In the genomic region with DNA sequence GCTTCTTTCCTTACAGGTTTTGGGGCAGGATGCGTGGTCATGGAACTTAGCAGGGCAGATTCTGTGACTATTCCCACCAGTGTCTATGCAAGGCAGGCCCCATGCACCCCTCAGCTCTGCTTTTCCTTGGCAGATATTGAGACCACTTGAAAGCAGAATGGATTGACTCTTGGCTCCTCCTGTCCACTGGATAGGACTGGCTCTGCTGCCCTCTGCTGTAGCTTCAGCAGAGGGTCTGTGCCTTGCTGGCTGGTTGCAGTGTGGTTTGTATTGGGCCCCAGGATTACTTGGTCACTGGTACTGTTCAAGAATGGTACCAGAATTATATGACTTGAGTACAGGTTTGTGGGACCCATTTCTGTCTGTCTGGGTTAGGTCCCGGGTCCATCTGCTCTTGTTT, we compare ENCODE assay signal across 12 mouse cellular contexts. TPM values are rescaled to one million over a fixed set of nuclear protein-coding genes. Genes with fewer than 3 reads are reported as not detected.
DNase-seq lines count a peak whose midpoint lies in the region; ATAC-seq and TF ChIP-seq lines count a peak whose summit lies in the region.
"Had no signal": no experiment of that assay in that cellular context is flagged by ENCODE, and none has a peak within 500 bp of the region (broad histone marks: within the 10 kb centered on the region; RNA-seq: fewer than 3 reads in every experiment).

No protein-coding gene starts in this region.

- no peak for ATAC-seq in intestine, postnatal 0 days
- ATAC-seq in intestine, embryonic 16.5 days: no peak
- ATAC-seq in frontal cortex, adult (ENCODE audit: low TSS enrichment): no peak

- no peak for TF ChIP-seq POLR2A in brain, embryonic 14.5 days (IDR thresholded peaks at IDR 0.05; ENCODE audit: borderline replicate concordance, extremely low read depth, insufficient read depth, insufficient read length, poor library complexity, severe bottlenecking)

- TF ChIP-seq CTCF in intestine, postnatal 0 days (IDR thresholded peaks at IDR 0.05; ENCODE audit: low read depth): peak; percentile 57
- TF ChIP-seq CTCF in brain, embryonic 14.5 days (IDR thresholded peaks at IDR 0.05; ENCODE audit: borderline replicate concordance, extremely low read depth, insufficient read depth, insufficient read length): peak; percentile 47; the same call in 1 of the 2 replicates

- no peaks in the 10 kb centered on the region for H3K36me3 ChIP-seq in intestine, postnatal 0 days (ENCODE audit: control insufficient read depth, insufficient read depth)
- H3K36me3 ChIP-seq in intestine, embryonic 16.5 days (ENCODE audit: control insufficient read depth, insufficient read depth, low read length): no peaks in the 10 kb centered on the region
- H3K36me3 ChIP-seq: neural tube, embryonic 15.5 days had no signal

- no peak overlapping the region for H3K27ac ChIP-seq in intestine, postnatal 0 days (ENCODE audit: low read depth, low read length)
- H3K27ac ChIP-seq in intestine, embryonic 16.5 days (ENCODE audit: low read length): no peak overlapping the region
- H3K27ac ChIP-seq: neural tube, embryonic 15.5 days had no signal

- H3K4me3 ChIP-seq in intestine, postnatal 0 days (ENCODE audit: low read depth, low read length): no peak overlapping the region
- H3K4me3 ChIP-seq in intestine, embryonic 16.5 days (ENCODE audit: low read length): no peak overlapping the region
- H3K4me3 ChIP-seq: erythroblast, embryonic 14.5 days; megakaryocyte, embryonic 14.5 days; neural tube, embryonic 15.5 days had no signal

- H3K27me3 ChIP-seq in intestine, postnatal 0 days (replicated peaks; ENCODE audit: control insufficient read depth, insufficient read depth, low read length): no peaks in the 10 kb centered on the region
- H3K27me3 ChIP-seq in intestine, embryonic 16.5 days (replicated peaks; ENCODE audit: control insufficient read depth, insufficient read depth, low read length): no peaks in the 10 kb centered on the region
- H3K27me3 ChIP-seq: neural tube, embryonic 15.5 days had no signal

- WGBS in intestine, postnatal 0 days: 78% methylated on average over 2 of the region's 2 CpGs
- WGBS in intestine, embryonic 16.5 days: 81% methylated on average over 2 of the region's 2 CpGs

- no peaks in the 10 kb centered on the region for H3K9me3 ChIP-seq in intestine, postnatal 0 days (ENCODE audit: control insufficient read depth)
- H3K9me3 ChIP-seq in intestine, embryonic 16.5 days (ENCODE audit: control insufficient read depth, low read length): no peaks in the 10 kb centered on the region
- H3K9me3 ChIP-seq: megakaryocyte, embryonic 14.5 days; neural tube, embryonic 15.5 days had no signal

- peak; percentile 35 to 54 for DNase-seq in cerebellum, postnatal 10 days
- DNase-seq in cerebellum, adult 11 months: no peak
- DNase-seq in 3T3-L1 (ENCODE audit: low read depth, low spot score): peak; percentile 41
- DNase-seq in brain, embryonic 14.5 days (ENCODE audit: low read depth): peak; percentile 43
- no peak for DNase-seq in yolk sac, embryonic 10.5 days (ENCODE audit: low spot score)

- no peak overlapping the region for H3K9ac ChIP-seq in intestine, postnatal 0 days (ENCODE audit: low read depth, low read length)
- H3K9ac ChIP-seq in intestine, embryonic 16.5 days (ENCODE audit: low read depth, low read length): no peak overlapping the region
- H3K9ac ChIP-seq: neural tube, embryonic 15.5 days had no signal

- no peak overlapping the region for H3K4me2 ChIP-seq in intestine, postnatal 0 days (replicated peaks; ENCODE audit: low read depth)
- no peak overlapping the region for H3K4me2 ChIP-seq in intestine, embryonic 16.5 days (ENCODE audit: low read depth, low read length)
- H3K4me2 ChIP-seq: neural tube, embryonic 15.5 days had no signal

- no peaks in the 10 kb centered on the region for H3K4me1 ChIP-seq in intestine, postnatal 0 days (replicated peaks; ENCODE audit: control insufficient read depth, insufficient read depth, low read length)
- H3K4me1 ChIP-seq in intestine, embryonic 16.5 days (ENCODE audit: control insufficient read depth, insufficient read depth, low read length): no peaks in the 10 kb centered on the region
- H3K4me1 ChIP-seq: neural tube, embryonic 15.5 days had no signal

RNA-seq across cellular contexts. Expression of a gene that starts 16.4 kb away (rescaled TPM):
- polyA plus RNA-seq in intestine, postnatal 0 days (2015; fragmentation: Nextera tagmentation; extraction: Ambion mirVana): not detected in 2 replicates
- polyA plus RNA-seq in intestine, embryonic 16.5 days (2015; fragmentation: Nextera tagmentation; extraction: Ambion mirVana): not detected in 2 replicates
- polyA plus RNA-seq in brain, embryonic 14.5 days (2012; rRNA removed): not detected in 2 replicates
- polyA plus RNA-seq: erythroblast, embryonic 14.5 days; neural tube, embryonic 15.5 days had no signal

RNA-seq across cellular contexts. Expression of a gene that starts 20.3 kb away (rescaled TPM):
- not detected in 2 replicates for polyA plus RNA-seq in intestine, postnatal 0 days (2015; fragmentation: Nextera tagmentation; extraction: Ambion mirVana)
- not detected in 2 replicates for polyA plus RNA-seq in intestine, embryonic 16.5 days (2015; fragmentation: Nextera tagmentation; extraction: Ambion mirVana)
- polyA plus RNA-seq in brain, embryonic 14.5 days (2012; rRNA removed): 15.1 and 20.5 TPM in 2 replicates
- polyA plus RNA-seq: erythroblast, embryonic 14.5 days; heart, embryonic 14.5 days had no signal

RNA-seq across cellular contexts. Expression of a gene that starts 44.9 kb away (rescaled TPM):
- polyA plus RNA-seq in intestine, postnatal 0 days (2015; fragmentation: Nextera tagmentation; extraction: Ambion mirVana): not detected in 2 replicates
- not detected in 2 replicates for polyA plus RNA-seq in intestine, embryonic 16.5 days (2015; fragmentation: Nextera tagmentation; extraction: Ambion mirVana)
- 0.25 and 0.26 TPM in 2 replicates for polyA plus RNA-seq in brain, embryonic 14.5 days (2012; rRNA removed)
- polyA plus RNA-seq: erythroblast, embryonic 14.5 days; heart, embryonic 14.5 days had no signal

Comparison
In these comparisons a context has a peak if more than half of its experiments do, and no peak if none do; other contexts are left out.
1. DNase-seq: peak in cerebellum, postnatal 10 days (2 of 2), 3T3-L1 (single experiment) and brain, embryonic 14.5 days (single experiment); none in cerebellum, adult 11 months (single experiment) and yolk sac, embryonic 10.5 days (single experiment).
2. RNA of a gene that starts 20.3 kb away (polyA plus RNA-seq): 15.1 to 20.5 TPM in brain, embryonic 14.5 days; not detected in intestine, postnatal 0 days and not detected in intestine, embryonic 16.5 days; every median in the first group is over 10 times any median in the second.